Mouse (Mus musculus) splenic B cell, adult 2 months (primary cell): ENCODE results near the gene Bank1.
"Not testable (repeated sequence)": the region's sequence is repeated elsewhere in the genome, so short reads cannot be mapped to it uniquely, and the experiment has no call there.

Experiments
- DNase-seq: peaks from one replicate; pipeline ENCODE4 v3.0.0-alpha.2; 2011; ENCODE audit warnings: low read depth, low spot score
- H3K27me3 ChIP-seq: 2 replicates; pipeline ENCODE4 v1.6.1; 2012; ENCODE audit warnings: mild to moderate bottlenecking, low read length, moderate library complexity, mixed read lengths; ENCODE audit not compliant: control insufficient read depth, poor library complexity, insufficient read depth, severe bottlenecking
- H3K36me3 ChIP-seq: 2 replicates; pipeline ENCODE4 v1.6.1; 2012; ENCODE audit warnings: mild to moderate bottlenecking, low read length, moderate library complexity, mixed read lengths; ENCODE audit not compliant: control insufficient read depth, poor library complexity, insufficient read depth, severe bottlenecking

The Bank1 gene

DNA sequence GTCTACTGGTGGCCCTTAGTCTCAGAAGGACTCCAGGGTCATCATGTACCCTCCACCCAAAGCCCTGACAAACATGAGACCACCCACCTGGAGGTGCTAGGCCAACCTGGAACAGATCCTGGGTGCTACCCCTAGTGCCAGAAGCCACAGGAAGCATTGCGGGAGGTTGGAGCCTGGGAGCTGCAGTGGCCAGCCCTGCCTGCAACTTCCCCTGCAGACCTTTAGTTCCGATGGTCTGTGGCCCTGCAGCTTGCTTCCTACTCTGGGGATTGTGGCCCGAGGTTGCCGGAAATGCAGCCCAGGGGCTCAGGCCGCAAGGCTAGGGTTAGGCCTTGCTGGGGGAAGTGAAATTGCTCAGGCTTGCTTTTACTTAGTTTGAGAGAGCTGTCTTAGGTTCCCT lies at the start of gene Bank1:
Gene Bank1 (minus strand): TSS at position 284 of the 400 bp plus-strand sequence.
- Histone ChIP-seq H3K27me3 (no peaks in the 10 kb centered on the region), H3K36me3 (peaks cover 4% of the 10 kb centered on the region)
- peak; percentile 89 for DNase-seq

- H3K27me3 ChIP-seq, result no peaks in the 10 kb centered on the region
- H3K36me3 ChIP-seq, result no peaks in the 10 kb centered on the region
- DNase-seq, result no peak
Observed at GRCm38 (mm10) chr3:136369916-136370315, 44.0 kb upstream of the Bank1 start.

DNA sequence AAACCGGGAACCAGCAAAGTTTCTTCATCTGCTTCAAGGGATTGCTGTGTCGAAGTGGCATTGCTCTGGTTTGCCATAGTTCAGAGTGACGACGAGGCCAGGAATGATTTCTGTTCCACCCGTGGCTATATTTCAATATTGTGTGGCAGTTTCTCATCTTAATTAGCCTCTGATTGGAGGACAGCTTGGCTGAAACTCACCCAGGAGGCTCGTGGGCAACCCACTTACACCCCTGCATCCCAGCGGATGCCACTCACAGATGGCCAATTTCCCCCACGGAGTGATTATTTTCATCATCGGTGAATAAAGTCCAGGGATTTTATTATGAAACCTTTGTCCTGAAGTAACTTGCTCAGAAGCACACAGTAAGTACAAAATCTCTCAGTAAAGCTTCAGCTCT lies 43.6 kb upstream of the Bank1 start:
- no peak for DNase-seq
- no peaks in the 10 kb centered on the region for H3K36me3 ChIP-seq
- H3K27me3 ChIP-seq, result no peaks in the 10 kb centered on the region

DNA sequence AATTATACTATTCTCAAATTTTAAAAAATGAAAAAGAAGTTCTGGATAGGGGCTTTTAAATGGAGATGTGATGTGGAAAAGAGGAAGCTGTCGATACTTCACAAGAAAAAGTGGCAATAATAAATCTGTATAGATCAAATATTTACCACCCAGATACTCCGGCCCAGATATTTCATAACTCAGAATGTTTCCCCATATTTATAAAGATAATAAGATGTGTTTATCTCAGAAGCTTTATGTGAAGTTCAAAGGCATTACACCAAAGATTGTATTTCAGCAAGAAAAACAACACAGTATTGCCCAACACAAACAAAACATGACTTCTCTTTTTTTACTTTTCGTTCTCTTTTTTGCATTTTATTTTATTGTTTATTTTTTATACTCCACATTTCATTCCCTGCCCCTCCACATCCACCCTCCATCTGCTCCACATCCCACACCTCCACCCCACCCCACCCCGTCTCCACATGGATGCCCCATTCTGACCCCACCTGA lies 42.7 kb upstream of the Bank1 start:
- Histone ChIP-seq H3K27me3 (no peaks in the 10 kb centered on the region), H3K36me3 (no peaks in the 10 kb centered on the region)
- DNase-seq, result no peak

DNA sequence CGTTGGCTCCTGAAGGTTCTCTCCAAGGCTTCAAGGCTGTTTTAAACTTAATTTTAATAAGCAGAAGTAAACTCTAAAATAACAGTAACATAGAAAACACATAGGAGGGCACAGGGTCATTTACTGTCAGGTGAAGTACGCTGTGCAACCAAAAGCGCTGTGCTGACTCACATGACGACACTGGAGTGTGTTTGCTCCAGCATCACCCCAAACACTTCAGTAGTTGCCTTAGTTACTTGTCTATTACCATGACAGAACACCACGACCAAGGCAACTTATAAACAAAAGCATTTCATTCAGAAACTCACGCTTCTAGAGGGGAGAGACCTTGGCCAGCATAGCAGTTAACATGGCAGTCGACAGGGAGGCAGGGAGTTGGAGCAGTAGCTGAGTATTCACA lies 23.8 kb upstream of the Bank1 start:
- Histone ChIP-seq H3K36me3 (no peaks in the 10 kb centered on the region), H3K27me3 (no peaks in the 10 kb centered on the region)
- peak; percentile 79 for DNase-seq

- Histone ChIP-seq H3K27me3 (no peaks in the 10 kb centered on the region), H3K36me3 (no peaks in the 10 kb centered on the region)
- DNase-seq, result no peak
Observed at GRCm38 (mm10) chr3:136348611-136349010, 22.7 kb upstream of the Bank1 start.

GRCm38 (mm10) chr3:136347277-136347676 lies 21.4 kb upstream of the Bank1 start:
- Histone ChIP-seq H3K27me3 (no peaks in the 10 kb centered on the region), H3K36me3 (no peaks in the 10 kb centered on the region)
- peak; percentile 78 for DNase-seq

GRCm38 (mm10) chr3:136341911-136342310 lies 16.0 kb upstream of the Bank1 start:
- peak; percentile 63 for DNase-seq
- Histone ChIP-seq H3K27me3 (no peaks in the 10 kb centered on the region), H3K36me3 (no peaks in the 10 kb centered on the region)

DNA sequence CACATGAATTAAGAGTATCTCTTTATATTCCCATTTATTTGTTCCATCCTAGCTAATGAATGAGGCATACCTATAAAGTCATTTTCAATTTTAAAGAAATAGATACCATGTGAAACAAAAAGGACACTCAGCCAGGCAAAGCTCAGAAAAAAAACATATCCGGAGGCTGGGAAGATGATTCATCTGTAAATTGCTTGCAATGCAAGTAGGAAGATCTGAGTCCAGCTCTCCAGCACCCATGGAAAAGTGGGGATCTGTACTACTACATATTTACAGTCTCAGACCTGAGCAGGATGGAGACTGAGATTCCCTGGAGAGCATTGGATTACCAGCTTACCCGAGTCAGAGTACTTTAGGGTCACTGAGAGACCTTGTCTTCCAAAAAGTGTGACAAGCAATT lies 14.0 kb upstream of the Bank1 start:
- Histone ChIP-seq H3K36me3 (no peaks in the 10 kb centered on the region), H3K27me3 (no peaks in the 10 kb centered on the region)
- no peak for DNase-seq

GRCm38 (mm10) chr3:136331135-136331534 lies 5.3 kb upstream of the Bank1 start:
- H3K36me3 ChIP-seq, result no peaks in the 10 kb centered on the region
- H3K27me3 ChIP-seq, result no peaks in the 10 kb centered on the region
- DNase-seq, result peak; percentile 82

- H3K36me3 ChIP-seq, result no peaks in the 10 kb centered on the region
- no peaks in the 10 kb centered on the region for H3K27me3 ChIP-seq
- DNase-seq, result no peak
Observed at GRCm38 (mm10) chr3:136330043-136330442, 4.2 kb upstream of the Bank1 start.

DNA sequence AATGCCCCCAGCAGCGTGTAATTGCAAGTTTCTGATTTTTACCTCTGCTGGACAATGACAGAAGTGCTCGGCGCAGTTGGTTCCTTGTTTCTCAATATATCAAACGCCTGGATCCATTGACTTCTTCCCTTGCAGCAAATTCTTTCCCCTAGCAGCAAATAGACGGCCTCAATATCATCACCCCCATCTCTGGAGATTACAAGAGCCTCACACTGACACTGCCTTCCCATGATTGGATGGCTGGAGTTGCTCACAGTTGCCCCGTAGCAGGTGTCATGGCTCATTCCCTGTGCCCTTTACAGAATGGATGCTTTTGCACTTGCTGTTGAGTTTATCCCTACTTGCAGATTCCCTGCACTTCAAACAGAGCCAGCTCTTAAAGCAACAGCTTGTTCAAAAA lies 3.3 kb upstream of the Bank1 start:
- H3K27me3 ChIP-seq, result no peaks in the 10 kb centered on the region
- H3K36me3 ChIP-seq, result no peaks in the 10 kb centered on the region
- no peak for DNase-seq

- DNase-seq, result peak; percentile 65
Observed at GRCm38 (mm10) chr3:136324716-136325115, 1.1 kb downstream of the Bank1 start.

GRCm38 (mm10) chr3:136321936-136322335 lies 3.9 kb downstream of the Bank1 start:
- peaks cover 4% of the 10 kb centered on the region for H3K36me3 ChIP-seq

More at GRCm38 (mm10) chr3:136324716-136325115, 1.1 kb downstream of the Bank1 start:
- H3K36me3 ChIP-seq, H3K27me3 ChIP-seq: not testable (repeated sequence)

DNA sequence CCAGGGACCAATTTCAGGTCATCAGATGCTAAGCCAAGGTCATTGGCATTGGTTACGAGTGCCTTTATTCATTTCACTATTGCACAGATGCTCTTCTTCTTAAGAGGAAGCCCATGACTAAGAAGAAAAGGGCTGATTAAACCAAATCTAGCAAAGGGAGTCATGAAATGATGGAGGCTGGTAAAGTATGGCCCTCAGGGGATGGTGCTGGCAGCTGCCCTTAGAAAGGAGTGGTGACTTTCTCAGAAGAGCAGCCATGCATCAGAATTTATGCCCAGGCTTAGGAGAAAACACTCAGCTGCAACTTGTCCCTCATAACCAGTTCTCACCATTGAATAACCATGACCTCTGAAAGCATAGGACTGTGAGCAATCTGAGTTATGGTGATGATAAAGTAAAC lies 17.4 kb downstream of the Bank1 start:
- H3K36me3 ChIP-seq, result peaks cover 11% of the 10 kb centered on the region
- no peaks in the 10 kb centered on the region for H3K27me3 ChIP-seq
- no peak for DNase-seq

More at GRCm38 (mm10) chr3:136321936-136322335, 3.9 kb downstream of the Bank1 start:
- DNase-seq, result no peak
- H3K27me3 ChIP-seq, result no peaks in the 10 kb centered on the region

DNA sequence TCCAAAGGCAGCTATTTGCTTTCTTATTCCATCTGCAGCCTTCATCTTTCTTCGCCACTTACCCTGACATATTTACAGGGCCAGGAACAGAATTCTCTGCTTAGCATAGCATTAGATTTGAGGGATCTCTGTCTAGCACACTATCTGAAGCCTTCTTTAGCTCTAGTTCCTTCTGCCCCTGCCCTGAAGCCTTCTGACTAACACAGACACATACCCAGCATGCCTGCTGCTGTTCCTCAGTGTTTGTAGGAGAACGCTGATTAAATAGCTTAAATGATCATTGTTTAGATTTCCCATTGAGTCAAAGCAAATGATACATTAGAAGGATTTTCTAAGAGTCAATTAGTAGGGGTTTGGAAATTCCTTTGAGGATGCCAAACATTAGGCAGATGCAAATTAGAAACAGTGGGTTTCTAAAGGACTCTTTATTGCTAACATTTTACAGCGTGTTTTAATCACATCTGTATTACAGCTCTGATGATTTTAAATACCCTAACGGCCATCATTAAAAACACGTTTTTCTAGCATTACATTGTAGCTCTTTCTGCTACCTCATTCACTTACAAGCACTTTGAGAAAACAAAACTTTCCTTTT lies 19.2 kb downstream of the Bank1 start:
- H3K36me3 ChIP-seq, result peaks cover 11% of the 10 kb centered on the region
- no peak for DNase-seq
- no peaks in the 10 kb centered on the region for H3K27me3 ChIP-seq
